Mouse (Mus musculus) naive thymus-derived CD4-positive, alpha-beta T cell, adult 2 months (primary cell): ENCODE data around the gene Ago4.

Source experiments
- DNase-seq: peaks from one replicate; pipeline ENCODE4 v3.0.0-alpha.2; 2011; ENCODE audit warnings: low read depth

The Ago4 gene

DNA sequence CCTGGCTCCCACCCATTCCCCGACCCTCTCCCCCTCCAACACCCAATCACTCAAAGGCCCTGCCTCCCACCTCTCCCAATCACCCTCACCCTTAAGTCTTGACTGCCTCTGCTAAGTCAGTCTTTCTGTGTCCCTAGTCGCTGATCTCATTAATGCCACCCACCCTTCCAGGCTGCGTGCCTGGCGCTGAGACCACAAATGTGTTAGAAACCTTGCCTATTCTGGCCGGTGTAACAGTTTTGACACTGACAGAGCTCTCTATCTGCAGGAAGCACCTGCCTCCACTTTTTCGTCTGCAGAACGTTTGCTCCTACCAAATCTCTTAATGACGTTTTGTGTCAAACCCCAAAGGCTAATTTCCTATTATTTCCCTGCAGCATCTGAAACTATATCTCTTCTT is 64.3 kb downstream of the Ago4 start:
- no peak for DNase-seq

DNA sequence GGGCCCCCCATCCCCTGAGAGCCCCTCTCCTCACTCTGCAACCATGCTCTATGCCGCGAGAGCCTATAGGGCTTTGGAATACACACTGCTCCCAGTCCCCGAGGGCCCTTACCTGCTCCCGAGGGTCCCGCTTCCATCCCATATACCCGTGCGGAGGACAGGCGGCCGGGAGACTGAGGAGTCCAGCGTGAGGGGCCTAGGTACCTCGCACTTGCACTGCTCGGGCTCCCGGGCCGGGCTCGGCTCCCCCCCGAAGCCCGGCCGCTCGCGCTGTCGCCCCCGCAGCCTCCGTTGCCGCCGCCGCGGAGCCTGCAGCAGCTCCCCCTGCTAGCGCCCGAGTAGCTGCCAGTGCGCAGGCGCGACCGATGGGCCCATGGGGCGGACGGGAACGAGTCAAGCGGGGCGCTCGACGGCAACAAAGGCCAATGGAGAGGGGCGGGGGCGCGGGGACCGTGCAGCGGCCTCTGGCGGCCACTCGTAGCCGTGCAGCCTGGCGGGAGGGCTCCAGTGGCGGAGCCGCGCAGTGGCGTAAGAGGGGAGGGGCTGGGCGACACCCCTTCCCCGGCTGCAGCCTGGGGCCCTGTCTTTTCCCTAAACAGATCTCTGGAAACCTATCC is 64.9 kb downstream of the Ago4 start, which contains the start of gene Ago1:
Gene Ago1, minus strand, starts transcription at position 299 of the 617 bp plus-strand sequence.
- peak; percentile 97 for DNase-seq

DNA sequence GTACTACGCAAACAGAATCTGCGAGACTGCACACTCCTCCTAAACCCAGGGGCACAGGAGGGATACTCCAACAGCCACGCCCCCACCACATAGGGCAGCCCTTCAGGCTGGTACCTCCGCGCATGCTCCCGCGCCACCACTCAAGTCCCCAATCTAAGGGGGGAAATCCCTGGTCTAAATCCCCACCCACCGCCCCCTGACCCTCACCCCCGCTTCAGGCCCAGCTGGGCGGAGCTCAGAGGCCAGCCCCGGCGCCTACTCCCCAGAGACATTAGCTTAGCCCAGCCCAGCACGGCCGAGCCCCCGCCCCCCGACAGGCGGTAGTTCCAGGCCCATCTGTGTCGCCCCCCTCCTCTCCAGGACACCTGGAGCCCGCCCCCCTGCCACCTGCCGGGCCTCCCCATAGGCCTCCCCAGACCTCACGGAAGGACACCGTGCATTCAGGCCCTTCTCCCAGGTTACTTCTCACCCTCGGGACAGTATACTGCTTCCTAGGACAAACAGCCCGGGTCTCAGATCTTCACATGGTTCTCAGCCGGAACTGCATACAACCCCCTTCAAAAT is 65.5 kb downstream of the Ago4 start:
- peak; percentile 74 for DNase-seq

DNA sequence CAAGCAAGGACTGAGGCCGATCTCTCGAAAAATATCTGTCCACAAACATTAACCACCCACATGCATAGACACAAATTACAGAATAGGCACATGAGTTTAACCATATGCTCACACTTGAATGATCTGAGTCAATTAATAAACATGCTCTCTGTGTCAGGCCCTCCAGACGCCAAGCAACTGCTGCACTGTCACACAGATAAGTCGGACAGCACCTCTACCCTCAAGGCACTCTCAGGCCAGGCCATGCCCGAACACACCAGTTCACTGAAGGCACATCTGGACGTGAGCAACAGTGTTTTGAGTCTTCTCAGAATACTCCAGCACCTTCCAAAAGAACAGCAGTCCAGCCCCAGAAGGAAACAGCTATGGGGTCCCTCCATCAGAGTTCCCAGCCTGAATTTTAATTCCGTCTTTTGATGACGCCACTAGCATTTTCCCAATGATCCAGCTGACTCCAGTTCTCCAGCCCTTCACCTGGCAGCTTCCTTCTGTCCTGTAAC is 67.0 kb downstream of the Ago4 start:
- no peak for DNase-seq

DNA sequence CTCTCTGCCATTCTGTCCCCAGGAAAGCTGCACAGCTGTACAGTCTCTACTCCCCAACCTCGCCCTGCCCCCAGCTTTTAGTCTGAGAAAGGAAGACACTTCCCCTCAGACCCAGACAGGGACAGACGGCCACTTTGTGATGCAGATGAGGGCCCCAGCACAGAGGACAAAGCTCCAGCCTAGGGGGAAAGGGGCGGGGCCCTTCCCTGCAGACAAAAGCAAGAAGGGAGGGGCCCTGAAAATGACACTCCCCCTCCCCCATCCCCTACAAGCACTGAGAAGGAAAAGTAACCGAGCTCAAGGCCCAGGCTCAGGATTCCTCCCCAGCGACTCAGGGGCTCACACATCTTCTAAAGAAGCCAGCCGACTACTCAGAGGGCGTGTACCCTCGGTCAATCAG is 67.4 kb downstream of the Ago4 start:
- no peak for DNase-seq

DNA sequence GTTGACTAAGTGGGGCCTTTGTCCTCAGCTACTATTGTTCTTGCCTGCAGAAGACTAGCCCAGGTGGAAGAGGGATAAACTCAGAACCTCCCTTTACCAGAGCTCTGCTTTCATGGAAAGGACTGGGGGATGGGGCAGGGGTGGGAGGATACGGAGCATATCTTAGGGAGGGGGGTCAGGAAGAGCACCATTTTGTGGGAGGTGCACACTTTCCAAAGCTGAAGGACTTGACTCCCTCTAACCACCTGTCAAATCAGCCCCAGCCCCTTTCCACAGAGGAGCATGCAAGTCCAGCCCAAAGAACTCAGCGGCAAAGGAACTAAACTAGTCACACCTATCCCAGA is 68.4 kb downstream of the Ago4 start:
- no peak for DNase-seq

DNA sequence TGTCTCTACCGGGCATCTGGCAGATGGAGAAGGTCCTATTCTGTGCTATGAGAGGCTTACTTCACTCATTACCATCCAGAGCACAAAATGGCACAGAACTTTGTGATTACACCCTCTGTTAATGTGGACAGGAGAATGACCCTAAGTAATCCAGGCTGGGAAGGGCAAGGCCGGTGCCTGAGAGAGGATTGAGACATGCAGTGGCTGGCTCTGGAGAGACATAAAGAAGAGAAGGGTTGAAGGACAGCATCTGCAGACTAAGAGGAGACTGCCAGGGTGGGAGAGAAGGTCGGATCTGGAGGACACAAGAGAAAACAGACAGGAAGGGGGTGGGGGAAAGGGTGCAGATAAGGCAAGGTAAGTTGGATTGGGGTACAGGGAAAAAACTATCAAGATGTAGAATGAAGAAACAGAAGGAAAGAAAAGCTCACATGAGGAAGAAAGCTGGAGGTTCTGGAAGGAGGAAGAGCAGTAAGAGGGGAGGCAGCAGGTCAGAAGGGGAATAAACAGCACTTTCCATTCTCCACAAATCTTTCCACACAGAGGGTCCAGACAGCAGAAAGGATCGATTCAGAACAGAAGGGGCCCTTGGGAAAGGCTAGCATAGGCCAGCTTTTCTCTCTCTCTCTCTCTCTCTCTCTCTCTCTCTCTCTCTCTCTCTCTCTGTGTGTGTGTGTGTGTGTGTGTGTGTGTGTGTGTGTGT is 68.9 kb downstream of the Ago4 start:
- no peak for DNase-seq

DNA sequence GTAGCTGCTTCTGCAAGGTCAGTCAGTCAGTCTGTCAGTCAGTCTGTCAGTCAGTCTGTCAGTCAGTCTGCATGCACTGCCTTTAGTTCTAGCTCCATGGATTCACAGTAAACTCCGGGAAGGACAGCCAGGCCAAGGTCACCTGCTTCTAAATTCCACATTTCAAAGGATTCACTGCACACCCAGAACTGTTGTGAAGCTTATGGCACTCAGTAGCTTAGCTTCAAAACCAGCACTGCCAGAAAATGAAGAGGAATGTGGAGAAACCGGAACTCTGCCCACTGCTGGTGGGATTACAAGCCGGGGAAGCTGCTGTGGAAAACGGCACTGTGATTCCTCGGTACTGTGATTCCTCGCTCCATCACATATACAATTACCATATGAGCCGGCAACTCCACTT is 77.8 kb downstream of the Ago4 start:
- DNase-seq, result no peak

DNA sequence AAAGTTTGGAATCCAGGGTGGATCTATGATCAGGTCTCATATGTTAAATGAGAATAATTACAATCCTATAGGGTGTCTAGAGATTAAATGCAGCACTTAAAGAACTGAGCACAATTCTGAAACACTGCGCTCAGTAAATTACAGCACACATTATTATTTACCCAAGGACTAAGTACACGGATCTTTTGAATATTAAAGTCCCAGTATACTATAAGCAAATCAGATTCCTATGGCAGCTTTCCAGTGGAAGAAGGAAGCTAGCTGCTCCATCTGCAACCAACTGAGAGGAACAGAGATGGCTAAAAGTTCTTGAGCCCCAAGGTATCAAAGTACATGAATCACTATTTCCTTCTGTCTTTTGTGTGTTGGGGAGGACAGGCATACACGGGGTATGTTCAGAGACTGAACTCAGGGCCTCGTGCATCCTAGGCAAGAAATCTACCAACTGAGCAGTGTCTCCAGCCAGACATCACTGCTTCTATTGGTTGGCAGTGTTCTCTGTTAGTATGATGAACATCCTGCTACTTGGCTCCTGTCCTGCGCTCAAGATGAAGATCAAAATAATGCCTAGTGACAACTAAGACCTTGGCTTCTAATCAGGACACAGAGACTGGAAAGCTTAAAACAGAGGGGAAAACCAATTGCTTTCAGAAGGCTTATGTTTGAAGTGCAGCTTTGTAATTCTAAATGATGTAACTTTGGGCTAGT is 78.6 kb downstream of the Ago4 start:
- DNase-seq, result no peak

DNA sequence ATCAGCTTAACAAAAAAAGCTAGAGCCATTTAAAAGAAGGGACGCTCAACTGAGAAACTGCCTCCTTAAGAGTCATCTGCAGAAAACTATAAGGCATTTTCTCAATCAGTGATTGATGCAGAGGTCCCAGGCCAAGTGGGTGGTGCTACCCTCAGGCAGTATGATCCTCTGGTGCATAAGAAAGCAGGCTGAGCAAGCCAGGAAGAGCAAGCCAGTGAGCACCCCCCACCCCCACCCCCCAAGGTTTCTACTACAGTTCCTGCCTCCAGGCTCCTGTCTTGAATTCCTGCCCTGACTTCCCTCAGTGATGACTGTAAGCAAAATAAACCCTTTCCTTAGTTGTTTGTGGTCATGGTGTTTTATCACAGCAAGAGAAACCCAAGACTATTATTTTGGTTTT is 83.0 kb downstream of the Ago4 start:
- no peak for DNase-seq

DNA sequence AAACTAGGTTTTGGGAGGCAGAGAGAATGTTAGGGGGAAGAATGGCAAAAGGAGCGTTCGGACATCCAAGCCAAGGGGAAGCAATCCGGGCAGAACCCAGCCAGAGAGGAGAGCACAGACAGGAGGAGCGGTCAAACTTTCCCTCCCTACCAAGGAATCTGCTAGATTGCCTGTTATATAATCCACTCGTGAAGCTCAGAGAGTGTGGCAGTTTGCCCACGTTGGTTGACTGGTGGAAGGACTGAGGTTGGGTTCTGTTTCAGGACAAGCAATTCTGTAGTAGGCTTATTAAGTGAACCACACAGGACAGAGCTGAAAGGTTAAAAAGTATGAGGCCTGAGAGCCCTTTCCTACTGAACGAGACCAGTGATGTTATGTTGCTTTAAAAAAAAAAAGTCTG is 86.1 kb downstream of the Ago4 start:
- no peak for DNase-seq

DNA sequence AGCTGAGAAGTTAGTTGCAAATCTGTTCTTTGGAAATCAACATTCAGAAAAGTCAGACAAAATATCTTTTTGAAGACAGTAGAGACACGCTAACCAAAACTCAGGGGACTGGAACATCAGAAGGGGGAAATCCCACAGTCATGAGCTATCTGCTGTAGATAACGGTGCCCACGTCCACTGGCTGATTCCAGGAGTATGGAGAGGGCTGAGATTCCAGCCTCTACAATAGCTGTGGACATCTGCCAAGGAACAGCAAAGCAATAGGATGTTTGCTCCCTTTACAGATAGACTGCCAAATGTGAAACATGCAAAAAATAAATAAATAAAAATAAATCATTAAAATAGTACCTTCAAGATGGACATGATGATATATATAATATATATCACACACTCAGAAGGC is 88.7 kb downstream of the Ago4 start:
- no peak for DNase-seq
